25 mouse cellular contexts compared by ENCODE assay signal in genomic region chrX:164330351-164330750, GRCm38 (mm10).
"Had no signal": no experiment of that assay in that cellular context is flagged by ENCODE, and none has a peak within 500 bp of the region (broad histone marks: within the 10 kb centered on the region; RNA-seq: fewer than 3 reads in every experiment).

No protein-coding gene starts in this region.

- H3K27me3 ChIP-seq: heart, embryonic 13.5 days; heart, embryonic 15.5 days; hindbrain, embryonic 13.5 days; hindbrain, embryonic 15.5 days; limb, embryonic 13.5 days; limb, embryonic 15.5 days had no signal

- H3K27ac ChIP-seq: heart, adult 2 months; heart, embryonic 13.5 days; heart, embryonic 15.5 days; hindbrain, embryonic 13.5 days; hindbrain, embryonic 15.5 days; hindbrain, postnatal 0 days; kidney, embryonic 15.5 days; kidney, postnatal 0 days; limb, embryonic 13.5 days; limb, embryonic 15.5 days had no signal

- H3K4me2 ChIP-seq: heart, embryonic 11.5 days; heart, embryonic 13.5 days; heart, embryonic 15.5 days; hindbrain, embryonic 13.5 days; hindbrain, embryonic 15.5 days; kidney, embryonic 15.5 days; limb, embryonic 13.5 days; limb, embryonic 15.5 days had no signal

- H3K9me3 ChIP-seq: heart, embryonic 13.5 days; heart, embryonic 15.5 days; hindbrain, embryonic 13.5 days; hindbrain, embryonic 15.5 days; kidney, embryonic 15.5 days; limb, embryonic 13.5 days; limb, embryonic 15.5 days had no signal

- H3K36me3 ChIP-seq: heart, embryonic 13.5 days; heart, embryonic 15.5 days; hindbrain, embryonic 13.5 days; hindbrain, embryonic 15.5 days; kidney, embryonic 15.5 days; limb, embryonic 13.5 days; limb, embryonic 15.5 days had no signal

- ATAC-seq: hindbrain, postnatal 0 days; intestine, embryonic 16.5 days had no signal

- H3K4me3 ChIP-seq: heart, adult 2 months; heart, embryonic 13.5 days; heart, embryonic 15.5 days; hindbrain, embryonic 13.5 days; hindbrain, embryonic 15.5 days; kidney, embryonic 15.5 days; limb, embryonic 13.5 days; limb, embryonic 15.5 days had no signal

- H3K4me1 ChIP-seq: heart, embryonic 13.5 days; heart, embryonic 15.5 days; hindbrain, embryonic 13.5 days; hindbrain, embryonic 15.5 days; kidney, embryonic 15.5 days; limb, embryonic 13.5 days; limb, embryonic 15.5 days had no signal

- DNase-seq: gastrocnemius, postnatal 14 days; gastrocnemius, postnatal 36 days; heart, adult 11 months; heart, adult 2 months; heart, postnatal 14 days; heart, postnatal 36 days; kidney, adult 11 months; kidney, adult 2 months; kidney, adult 9 months; kidney, postnatal 14 days; kidney, postnatal 36 days; layer of hippocampus, adult 9-11 months; layer of hippocampus, postnatal 36 days; left cerebral cortex, postnatal 4 days had no signal

- H3K9ac ChIP-seq: heart, embryonic 13.5 days; heart, embryonic 15.5 days; hindbrain, embryonic 13.5 days; hindbrain, embryonic 15.5 days; kidney, embryonic 15.5 days; limb, embryonic 13.5 days; limb, embryonic 15.5 days had no signal
